Comparison of ENCODE assay signal across 8 mouse cellular contexts in the genomic region with DNA sequence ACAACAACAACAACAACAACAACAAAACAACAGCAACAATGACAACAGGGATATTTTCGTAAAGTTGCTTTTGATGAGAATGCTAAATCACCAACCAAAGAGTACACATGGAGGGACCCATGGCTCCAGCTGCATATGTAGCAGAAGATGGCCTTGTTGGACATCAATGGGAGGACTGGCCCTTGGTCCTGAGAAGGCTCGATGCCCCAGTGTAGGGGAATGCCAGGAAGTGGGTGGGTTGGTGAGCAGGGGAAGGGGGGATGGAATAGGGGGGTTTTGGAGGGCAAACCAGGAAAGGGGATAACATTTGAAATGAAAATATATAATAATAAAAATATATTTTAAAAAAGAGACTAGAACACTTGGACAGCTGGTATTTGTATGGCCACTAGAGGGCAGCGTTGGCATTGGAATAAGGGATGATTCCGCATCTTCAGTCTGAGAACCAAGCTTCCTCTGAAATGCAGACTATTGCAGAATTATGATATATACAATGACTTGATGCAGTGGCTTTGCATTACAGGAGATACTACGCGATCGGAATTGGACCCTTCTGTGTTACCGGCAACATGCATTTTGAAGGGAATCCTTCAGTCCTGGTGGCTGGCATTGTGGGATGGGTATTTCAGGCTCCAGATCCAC.
DNase-seq lines count a peak whose midpoint lies in the region; ATAC-seq and TF ChIP-seq lines count a peak whose summit lies in the region.

No protein-coding gene starts in this region.

- DNase-seq in 416B (ENCODE audit: low read depth), result peak; percentile 36
- DNase-seq in NIH3T3 (ENCODE audit: low read depth), result peak; percentile 84
- DNase-seq in cerebellum, postnatal 14 days, result peak; percentile 88 to 92
- DNase-seq in frontal cortex, postnatal 14 days (ENCODE audit: low spot score in 2 of 2), result peak; percentile 27 to 68
- DNase-seq in kidney, postnatal 4 days, result peak; percentile 85 to 87
- peak; percentile 61 for DNase-seq in liver, postnatal 0 days
- peak; percentile 43 for DNase-seq in ovary, postnatal 36 days (ENCODE audit: low spot score)
- DNase-seq in urinary bladder, postnatal 10 days (ENCODE audit: low spot score), result peak; percentile 21

- 45% methylated on average over 8 of the region's 8 CpGs for whole genome bisulfite sequencing in liver, postnatal 0 days (ENCODE audit: insufficient replicate concordance)

- no peaks in the 10 kb centered on the region for H3K27me3 ChIP-seq in liver, postnatal 0 days (ENCODE audit: insufficient read depth, low read length)

- TF ChIP-seq CTCF in liver, postnatal 0 days (IDR thresholded peaks at IDR 0.05; ENCODE audit: low read depth), result peak; percentile 71

- H3K27ac ChIP-seq in liver, postnatal 0 days (ENCODE audit: low read depth), result no peak overlapping the region

- no peaks in the 10 kb centered on the region for H3K9me3 ChIP-seq in liver, postnatal 0 days (ENCODE audit: low read length)

- ATAC-seq in liver, postnatal 0 days, result no peak

- no peaks in the 10 kb centered on the region for H3K36me3 ChIP-seq in liver, postnatal 0 days (replicated peaks; ENCODE audit: insufficient read depth, low read length)

- H3K9ac ChIP-seq in liver, postnatal 0 days (replicated peaks), result no peak overlapping the region

- H3K4me1 ChIP-seq in liver, postnatal 0 days (ENCODE audit: insufficient read depth), result no peaks in the 10 kb centered on the region

- H3K4me3 ChIP-seq in liver, postnatal 0 days (ENCODE audit: low read depth, low read length), result no peak overlapping the region

- no peak overlapping the region for H3K4me2 ChIP-seq in liver, postnatal 0 days (ENCODE audit: low read depth, low read length)

- no peak for TF ChIP-seq EP300 in liver, postnatal 0 days (IDR thresholded peaks at IDR 0.05; ENCODE audit: low read depth)

Comparison
In these comparisons a context has a peak if more than half of its experiments do, and no peak if none do; other contexts are left out.
1. DNase-seq: peak in every context shown above with its lines; median percentile 90 in cerebellum, postnatal 14 days; 86 in kidney, postnatal 4 days; 84 in NIH3T3; 61 in liver, postnatal 0 days; 48 in frontal cortex, postnatal 14 days; 43 in ovary, postnatal 36 days; 36 in 416B; 21 in urinary bladder, postnatal 10 days.